Mouse (Mus musculus): ENCODE data around the gene Nek3.

GRCm38 (mm10) chr8:22145831-22146230 lies 20.4 kb downstream of the Nek3 start:
- no peak for TF ChIP-seq CTCF (IDR thresholded peaks at IDR 0.05)
- TF ChIP-seq EP300 (IDR thresholded peaks at IDR 0.05): no peak

All from lung, postnatal 0 days (tissue).